Mouse (Mus musculus) bone marrow, adult 2 months (tissue): ENCODE measurements at regions not wholly inside any gene's neighbourhood (a gene's known extent, or its start where the extent isn't known, plus 50 kb on each side); places are given as distances from the start of the nearest gene placed in this dataset.

ENCODE experiments used
- H3K27ac ChIP-seq: fragments of 200-500 bp; 2 replicates; pipeline ENCODE4 v1.5.1; 2012; ENCODE audit warnings: low read depth, mild to moderate bottlenecking, control low read depth, inconsistent platforms, low read length; ENCODE audit not compliant: control insufficient read depth, poor library complexity, insufficient read depth
- H3K4me1 ChIP-seq: fragments of 200-500 bp; 2 replicates; pipeline ENCODE4 v1.6.1; 2011; ENCODE audit warnings: low read length; ENCODE audit not compliant: control insufficient read depth, insufficient read depth
- H3K4me3 ChIP-seq: fragments of 200-500 bp; replicated peaks from 2 replicates; pipeline ENCODE3; 2011; ENCODE audit warnings: mild to moderate bottlenecking, low read depth, low read length, control low read depth; ENCODE audit not compliant: control insufficient read depth
- CTCF ChIP-seq: fragments of 200-500 bp; IDR thresholded peaks from 2 replicates; pipeline ENCODE4 v1.5.1; 2011; ENCODE audit warnings: low read length, control low read depth; ENCODE audit not compliant: control insufficient read depth, insufficient read depth
- POLR2A ChIP-seq: fragments of 200-500 bp; IDR thresholded peaks from 2 replicates; pipeline ENCODE4 v1.6.1; 2011; ENCODE audit warnings: low read depth, mild to moderate bottlenecking, control low read depth, low read length, borderline replicate concordance; ENCODE audit not compliant: control insufficient read depth
- WGBS: fragments of 180-500 bp; shearing (Covaris S2); methylation state at CpG from one replicate; pipeline ENCODE4 v1.1.7; 2018; 5-methylcytosine and 5-hydroxymethylcytosine counted together

DNA sequence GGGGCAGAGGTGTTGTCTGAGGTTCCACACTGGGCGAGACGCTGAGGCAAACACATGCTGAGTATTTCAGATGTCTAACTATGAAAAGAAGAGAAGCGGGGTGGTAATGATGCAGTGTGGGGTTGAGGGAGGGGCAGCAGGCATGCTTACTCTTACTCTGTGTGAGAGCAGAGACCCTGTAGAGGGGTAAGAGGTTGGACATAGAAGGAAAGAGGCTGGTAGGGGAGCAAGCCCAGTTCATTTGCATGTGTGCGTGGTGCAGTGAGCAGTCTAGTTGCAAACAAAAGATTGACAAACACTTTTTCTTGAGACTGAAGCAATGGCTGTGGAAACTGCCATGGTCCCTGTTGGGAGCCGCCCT is 122.5 kb upstream of the Arglu1 start:
- Histone ChIP-seq H3K4me3 (no peak overlapping the region), H3K27ac (no peak overlapping the region), H3K4me1 (no peaks in the 10 kb centered on the region)
- 87% methylated on average over 5 of the region's 5 CpGs for WGBS
- TF ChIP-seq POLR2A (no peak), CTCF (no peak)

GRCm38 (mm10) chr8:8812051-8812806 is 121.9 kb upstream of the Arglu1 start:
- TF ChIP-seq CTCF (no peak), POLR2A (no peak)
- 82% methylated on average over 21 of the region's 21 CpGs for WGBS
- H3K27ac ChIP-seq, result no peak overlapping the region
- no peaks in the 10 kb centered on the region for H3K4me1 ChIP-seq
- no peak overlapping the region for H3K4me3 ChIP-seq

- TF ChIP-seq POLR2A, result no peak
- no peak for TF ChIP-seq CTCF
- WGBS, result 82% methylated on average over 4 of the region's 4 CpGs
These were observed 120.6 kb upstream of the Arglu1 start for GRCm38 (mm10) chr8:8810928-8811327.

GRCm38 (mm10) chr8:8809835-8810439 is 119.6 kb upstream of the Arglu1 start:
- no peak overlapping the region for H3K4me3 ChIP-seq
- no peak for TF ChIP-seq CTCF
- TF ChIP-seq POLR2A, result no peak
- WGBS, result 83% methylated on average over 9 of the region's 9 CpGs
- H3K27ac ChIP-seq, result no peak overlapping the region
- H3K4me1 ChIP-seq, result no peaks in the 10 kb centered on the region

More at GRCm38 (mm10) chr8:8810928-8811327, 120.6 kb upstream of the Arglu1 start:
- Histone ChIP-seq H3K4me3 (no peak overlapping the region), H3K4me1 (no peaks in the 10 kb centered on the region), H3K27ac (no peak overlapping the region)

- Histone ChIP-seq H3K4me1 (no peaks in the 10 kb centered on the region), H3K27ac (no peak overlapping the region), H3K4me3 (no peak overlapping the region)
- TF ChIP-seq CTCF (no peak), POLR2A (no peak)
- WGBS, result 64% methylated on average over 8 of the region's 8 CpGs
These were observed 119.0 kb upstream of the Arglu1 start for GRCm38 (mm10) chr8:8809349-8809748.

GRCm38 (mm10) chr8:8802761-8803340 is 112.5 kb upstream of the Arglu1 start:
- H3K4me1 ChIP-seq, result no peaks in the 10 kb centered on the region
- TF ChIP-seq CTCF (no peak), POLR2A (no peak)
- H3K4me3 ChIP-seq, result no peak overlapping the region
- 80% methylated on average over 6 of the region's 6 CpGs for WGBS
- H3K27ac ChIP-seq, result no peak overlapping the region

GRCm38 (mm10) chr8:8802317-8802716 is 112.0 kb upstream of the Arglu1 start:
- WGBS, result 73% methylated on average over 5 of the region's 5 CpGs
- Histone ChIP-seq H3K27ac (no peak overlapping the region), H3K4me3 (no peak overlapping the region), H3K4me1 (no peaks in the 10 kb centered on the region)
- TF ChIP-seq POLR2A (no peak), CTCF (no peak)

DNA sequence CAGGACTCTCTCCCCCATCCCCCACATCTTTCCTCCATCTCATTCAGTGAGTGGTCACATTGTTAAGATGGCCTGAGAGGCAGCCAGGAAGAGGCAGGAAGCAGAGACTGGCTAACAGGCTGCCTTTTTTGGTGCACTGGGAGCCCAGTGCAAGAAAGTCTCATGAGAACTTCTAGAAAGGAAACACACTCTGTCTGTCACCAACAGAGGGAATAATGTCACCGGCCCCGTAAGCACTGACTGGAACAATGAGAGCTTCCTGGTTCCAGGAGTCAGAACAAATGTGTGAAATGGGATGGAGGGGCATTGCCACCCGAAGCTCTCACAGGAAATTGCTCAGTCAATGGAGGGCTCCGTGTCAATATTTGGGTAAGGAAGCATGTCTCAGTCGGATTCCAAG is 111.3 kb upstream of the Arglu1 start:
- no peak for TF ChIP-seq POLR2A
- no peak for TF ChIP-seq CTCF
- Histone ChIP-seq H3K4me3 (no peak overlapping the region), H3K27ac (no peak overlapping the region), H3K4me1 (no peaks in the 10 kb centered on the region)
- 28% methylated on average over 5 of the region's 5 CpGs for whole genome bisulfite sequencing
